Mouse (Mus musculus): ENCODE measurements at regions not wholly inside any gene's neighbourhood (a gene's known extent, or its start where the extent isn't known, plus 50 kb on each side); places are given as distances from the start of the nearest gene placed in this dataset.

DNA sequence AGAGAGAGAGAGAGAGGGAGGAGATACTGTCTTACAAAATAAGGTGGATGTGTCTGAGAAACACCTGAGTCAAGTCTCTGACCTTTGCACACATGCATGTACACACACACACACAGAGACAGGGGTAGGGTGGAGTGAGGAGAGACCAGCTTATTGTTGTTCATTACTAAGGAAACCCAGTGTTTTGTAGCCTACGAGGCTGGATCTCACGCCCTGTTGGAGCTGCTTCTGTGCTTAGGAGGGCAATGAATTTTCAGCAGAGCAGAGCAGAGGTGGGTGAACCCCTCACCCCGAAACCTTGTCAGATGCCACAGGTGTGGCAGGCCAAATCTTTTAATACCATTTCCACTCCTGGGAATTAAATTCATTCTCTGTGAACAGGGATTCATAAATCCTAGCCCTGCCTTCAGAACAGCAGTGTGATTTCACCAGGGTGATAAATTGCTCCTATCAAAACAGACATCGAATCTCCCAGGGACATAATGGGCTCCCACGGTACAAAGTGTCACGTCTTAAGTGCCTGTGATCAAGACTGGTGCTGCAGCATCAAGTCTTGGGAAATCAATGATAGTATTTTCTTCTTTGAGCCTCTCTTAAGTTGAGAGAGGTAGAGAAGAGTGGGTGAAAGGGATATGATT is 175.3 kb upstream of the Id2 start:
- DNase-seq: no peak
- intact Hi-C loops (cut with DNase I): no loop called here

DNA sequence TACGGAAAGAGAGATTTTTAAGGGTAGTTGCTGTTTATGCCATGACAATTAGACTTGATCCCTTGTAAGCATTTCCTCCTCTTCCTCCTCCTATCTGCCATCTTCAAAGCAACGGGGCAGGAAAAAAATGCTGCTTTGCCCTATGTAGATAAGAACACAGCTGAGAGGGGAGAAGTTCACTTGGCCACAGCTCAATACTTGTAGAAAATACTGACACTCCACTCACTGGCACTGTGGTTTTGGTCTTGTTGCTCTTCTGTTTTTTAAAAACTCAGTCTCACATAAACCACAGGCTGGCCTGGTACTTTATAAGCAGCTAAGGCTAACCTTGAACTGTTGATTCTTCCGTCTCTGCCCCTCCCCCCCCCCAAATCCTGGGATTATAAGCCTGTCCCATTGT is 172.9 kb upstream of the Id2 start:
- intact Hi-C loops (cut with DNase I): no loop called here
- no peak for DNase-seq

DNA sequence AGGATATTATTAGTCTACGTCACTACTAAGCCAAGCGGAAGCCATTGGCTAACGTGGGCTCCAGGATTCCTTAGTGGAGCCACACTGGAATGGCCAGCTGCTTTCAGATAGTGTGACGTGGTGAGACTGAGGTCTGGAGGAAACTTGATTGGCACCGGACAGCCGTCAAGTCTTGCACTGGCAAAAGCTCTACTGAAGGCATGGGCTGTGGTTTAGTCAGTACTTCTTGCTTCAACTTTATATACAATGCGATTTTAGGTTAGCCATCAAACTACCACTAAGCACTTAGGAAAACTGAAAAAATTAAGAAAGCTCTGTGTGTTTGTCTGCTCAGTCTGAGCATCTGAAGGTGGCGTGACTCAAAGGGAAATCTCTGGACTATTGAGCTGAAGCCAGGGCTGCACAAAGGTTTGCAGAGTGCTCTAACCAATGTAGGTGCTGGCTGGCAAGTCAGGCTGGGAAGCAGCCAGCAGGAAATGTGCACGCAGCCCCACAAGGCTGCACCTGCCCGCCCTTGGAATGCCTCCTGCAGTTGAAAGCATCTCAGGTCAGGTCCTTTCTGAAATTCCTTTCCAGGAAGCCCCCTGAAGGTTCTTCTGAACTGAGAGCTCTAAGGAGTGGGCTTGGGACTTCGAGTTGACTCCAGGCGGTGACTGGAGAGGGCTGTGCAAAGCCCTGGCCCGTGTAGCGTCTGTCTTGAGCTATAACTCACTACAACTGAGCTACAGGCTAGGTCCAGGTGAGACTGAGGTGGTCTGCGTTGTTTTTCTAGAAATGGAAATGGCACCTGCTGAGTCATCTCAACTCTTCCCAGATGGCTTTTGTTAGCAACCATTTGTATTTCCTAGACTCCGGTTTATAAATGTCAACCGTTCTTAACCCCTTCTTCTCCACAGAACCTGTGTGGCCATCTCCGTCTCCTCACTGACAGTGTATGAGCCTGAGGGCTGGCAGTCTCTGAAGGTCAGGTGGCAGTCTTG is 172.2 kb upstream of the Id2 start:
- intact Hi-C loops (cut with DNase I): no loop called here
- DNase-seq: no peak

DNA sequence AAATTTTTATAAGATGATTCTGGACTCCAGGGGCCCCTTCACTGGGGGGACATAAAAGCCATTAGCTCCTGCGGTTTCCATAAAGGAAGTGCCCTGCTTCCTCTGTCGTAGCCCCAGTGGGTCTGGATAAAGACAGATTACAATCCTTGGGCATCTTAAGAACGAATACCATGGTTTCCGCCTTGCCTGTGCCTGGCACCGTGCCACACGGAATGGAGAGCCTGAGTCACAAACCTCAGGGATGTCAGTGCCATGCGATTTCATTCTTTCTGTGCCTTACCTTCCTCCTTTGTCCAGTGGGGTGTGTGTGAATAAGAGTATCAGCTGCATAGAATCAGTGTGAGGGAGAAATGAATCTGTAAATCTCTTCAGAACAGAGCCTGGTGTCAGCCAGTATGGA is 171.4 kb upstream of the Id2 start:
- intact Hi-C loops (cut with DNase I): no loop called here
- no peak for DNase-seq

DNA sequence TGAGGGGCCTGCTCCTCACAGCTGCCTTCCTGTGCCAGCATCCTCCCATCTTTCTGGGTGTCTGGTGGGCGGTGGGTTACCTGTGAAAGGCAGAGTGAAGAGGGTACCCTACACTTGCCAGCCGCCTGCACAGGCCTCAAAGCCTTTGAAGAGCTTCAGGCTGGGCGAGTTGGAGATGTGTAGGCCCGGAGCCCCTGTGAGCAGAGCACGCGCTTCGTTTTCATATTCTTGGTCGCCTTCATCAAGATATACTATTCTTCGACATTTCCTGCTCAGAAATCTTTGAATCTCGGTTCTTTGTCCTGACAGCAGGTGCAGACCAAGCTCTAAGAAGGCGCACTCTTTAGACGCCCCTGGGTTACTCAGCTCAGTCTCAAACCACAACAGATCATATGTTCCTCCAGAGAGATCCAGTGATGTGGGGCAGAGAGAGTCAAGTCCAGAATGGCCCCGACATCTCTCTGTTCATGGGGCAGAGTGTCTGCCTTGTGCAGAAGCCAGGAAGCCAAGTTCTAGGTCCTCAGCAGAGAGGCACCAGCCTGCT is 170.7 kb upstream of the Id2 start:
- intact Hi-C loops (cut with DNase I): no loop called here
- DNase-seq: no peak

GRCm38 (mm10) chr12:25266701-25267571 is 170.0 kb upstream of the Id2 start:
- intact Hi-C loops (cut with DNase I): no loop called here
- no peak for DNase-seq

DNA sequence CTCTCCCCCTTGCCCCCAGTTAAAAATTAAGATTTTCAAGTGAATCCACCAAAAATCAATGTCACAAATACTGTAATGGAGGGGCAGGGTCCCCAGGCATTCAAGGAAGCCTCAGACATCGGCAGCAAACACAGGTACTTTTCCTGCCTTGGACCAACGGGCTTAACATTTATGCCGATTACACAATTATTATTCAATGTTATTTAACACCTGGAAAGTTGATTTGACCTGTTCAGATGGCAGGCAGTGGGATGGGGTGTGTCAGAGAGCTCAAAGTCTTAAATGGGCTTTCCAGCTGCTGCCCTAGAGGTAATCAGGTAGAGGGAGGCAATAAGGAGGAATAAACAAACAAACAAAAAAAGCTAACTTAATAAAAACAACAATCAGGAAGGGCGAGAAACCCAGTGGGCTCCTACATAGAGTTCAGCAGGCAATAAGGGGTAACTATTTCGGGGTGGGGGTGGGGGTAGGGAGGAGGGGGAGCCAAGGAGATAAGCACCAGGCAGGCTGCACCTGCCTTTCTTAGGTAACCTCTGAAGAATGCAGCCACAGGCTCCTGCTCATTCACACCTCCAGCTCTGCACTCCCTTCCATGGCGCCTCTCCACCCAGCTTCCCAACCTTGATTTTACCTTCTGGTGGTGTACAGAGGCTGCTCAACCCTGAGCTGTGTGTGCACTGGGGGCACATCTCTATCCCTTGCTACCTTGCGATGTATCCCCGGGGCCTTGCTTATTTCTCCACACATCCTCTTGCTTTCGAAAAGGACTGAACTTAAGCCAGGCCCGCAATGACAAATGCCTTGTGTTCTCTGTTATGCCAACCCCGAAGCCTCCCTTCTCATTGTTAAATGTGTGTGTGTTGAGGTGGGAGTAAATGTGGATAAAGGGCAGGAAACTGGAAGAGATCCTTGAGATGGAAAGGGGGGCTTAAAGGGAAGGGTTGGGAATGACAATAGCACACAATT is 168.9 kb upstream of the Id2 start:
- intact Hi-C loops (cut with DNase I): no loop called here
- DNase-seq: no peak

GRCm38 (mm10) chr12:25265066-25265465 is 168.1 kb upstream of the Id2 start:
- intact Hi-C loops (cut with DNase I): no loop called here
- no peak for DNase-seq

GRCm38 (mm10) chr12:25264408-25264807 is 167.5 kb upstream of the Id2 start:
- intact Hi-C loops (cut with DNase I): no loop called here
- no peak for DNase-seq

DNA sequence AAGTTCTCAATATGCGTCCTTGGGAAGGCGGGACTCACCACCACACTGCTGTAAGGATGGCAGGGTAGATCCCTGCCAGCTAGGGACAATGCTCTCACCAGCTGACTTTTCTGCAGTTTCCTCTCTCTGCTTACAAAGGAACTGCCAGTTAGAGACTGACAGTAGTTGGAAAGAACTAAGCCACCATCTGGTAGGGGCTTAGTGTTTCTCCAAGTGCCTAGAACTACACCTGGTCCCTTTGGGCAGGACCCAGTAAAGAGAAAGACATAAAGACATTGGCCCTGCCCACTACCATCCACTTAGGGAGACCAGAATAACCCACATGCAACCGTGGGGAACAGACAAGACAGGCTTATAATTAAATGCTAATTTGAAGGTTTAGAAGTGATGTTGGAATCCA is 165.5 kb upstream of the Id2 start:
- no peak for DNase-seq
- intact Hi-C loops (cut with DNase I): no loop called here

DNA sequence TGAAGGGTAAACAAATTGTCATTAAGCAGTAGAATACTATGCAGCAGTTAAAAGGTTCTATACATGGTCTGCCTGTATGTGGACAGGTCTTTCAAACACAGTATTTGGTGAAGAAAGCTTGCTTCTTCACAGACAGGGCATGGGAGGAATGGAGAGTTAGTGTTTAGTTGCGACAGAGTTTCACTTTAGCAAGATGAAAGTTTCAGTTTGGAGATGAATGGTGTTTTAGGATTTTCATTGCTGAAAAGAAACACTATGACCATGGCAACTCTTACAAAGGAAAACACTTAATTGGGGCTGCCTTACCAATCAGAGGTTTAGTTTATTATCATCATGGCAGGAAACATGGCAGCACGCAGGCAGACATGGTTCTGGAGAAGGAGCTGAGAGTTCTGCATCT is 162.2 kb upstream of the Id2 start:
- intact Hi-C loops (cut with DNase I): no loop called here
- DNase-seq: no peak

- intact Hi-C loops (cut with DNase I): no loop called here
- no peak for DNase-seq
Observed at GRCm38 (mm10) chr12:25256268-25256667, 159.3 kb upstream of the Id2 start.

- no peak for DNase-seq
- intact Hi-C loops (cut with DNase I): no loop called here
Observed at GRCm38 (mm10) chr12:25254716-25255115, 157.8 kb upstream of the Id2 start.

DNA sequence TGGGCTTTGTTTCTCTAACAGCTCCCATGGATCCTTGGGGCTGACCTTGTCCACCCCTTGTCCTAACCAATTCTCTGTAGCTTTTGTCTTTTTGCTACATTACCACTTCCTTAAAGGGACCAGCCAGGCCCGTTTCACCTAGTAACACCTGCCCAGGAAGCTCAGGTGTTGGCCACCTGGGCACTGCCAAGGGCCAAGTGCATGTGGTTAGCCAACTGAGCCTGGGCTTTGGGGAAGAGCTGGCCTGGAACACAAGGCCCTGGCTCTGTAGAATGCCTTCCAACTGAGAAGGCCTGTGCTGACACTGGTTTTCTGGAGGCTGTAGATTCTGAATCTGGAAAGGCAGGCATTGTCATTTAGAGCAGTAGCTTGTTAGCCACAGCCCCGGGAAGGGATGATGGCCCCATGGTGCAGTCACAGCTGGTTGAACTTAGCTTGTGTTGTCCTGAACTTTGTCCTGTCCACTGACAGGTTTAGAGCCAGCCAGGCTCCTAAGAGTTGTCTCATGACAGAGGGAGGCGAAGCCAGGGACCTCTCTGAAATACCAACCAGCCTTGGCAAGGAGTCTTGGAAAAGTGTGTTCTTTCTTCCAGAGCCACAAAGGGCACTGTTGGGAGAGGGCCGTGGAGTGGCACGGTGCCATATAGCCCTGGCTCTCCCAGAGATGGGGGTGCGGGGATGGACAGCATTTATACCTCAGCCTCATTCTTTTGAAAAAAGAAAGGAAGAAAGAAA is 156.0 kb upstream of the Id2 start:
- DNase-seq: peak; percentile 31
- intact Hi-C loops (cut with DNase I): no loop called here

GRCm38 (mm10) chr12:25251411-25252171 is 154.7 kb upstream of the Id2 start:
- intact Hi-C loops (cut with DNase I): no loop called here
- no peak for DNase-seq

- intact Hi-C loops (cut with DNase I): no loop called here
- no peak for DNase-seq
Observed at GRCm38 (mm10) chr12:25250881-25251280, 153.9 kb upstream of the Id2 start.

- intact Hi-C loops (cut with DNase I): no loop called here
- no peak for DNase-seq
Observed at GRCm38 (mm10) chr12:25248681-25249366, 151.9 kb upstream of the Id2 start.

GRCm38 (mm10) chr12:25246566-25246965 is 149.6 kb upstream of the Id2 start:
- DNase-seq: peak; percentile 58
- intact Hi-C loops (cut with DNase I): no loop called here
